Mouse (Mus musculus) activated CD4-positive, CD25-positive, alpha-beta regulatory T cell, adult 4 months (primary cell): ENCODE measurements around the gene C1rl. TPM values are rescaled to one million over a fixed set of nuclear protein-coding genes. Genes with fewer than 3 reads are reported as not detected.
"Not testable (repeated sequence)": the region's sequence is repeated elsewhere in the genome, so short reads cannot be mapped to it uniquely, and the experiment has no call there.

Experiments
- ATAC-seq: one replicate; pipeline ENCODE4 v1.8.0; 2017
- polyA plus RNA-seq, 2 experiments: library from polyadenylated mRNA; unstranded; fragments of 100-300 nt; shearing (Covaris generic); gene quantifications; one replicate each; pipeline ENCODE4 v1.2.1; 2017

Gene C1rl
- polyA plus RNA-seq, 2 experiments from 2014 or later, result not detected

GRCm38 (mm10) chr6:124508292-124508691, 15.4 kb downstream of the C1rl start:
- no peak for ATAC-seq

DNA sequence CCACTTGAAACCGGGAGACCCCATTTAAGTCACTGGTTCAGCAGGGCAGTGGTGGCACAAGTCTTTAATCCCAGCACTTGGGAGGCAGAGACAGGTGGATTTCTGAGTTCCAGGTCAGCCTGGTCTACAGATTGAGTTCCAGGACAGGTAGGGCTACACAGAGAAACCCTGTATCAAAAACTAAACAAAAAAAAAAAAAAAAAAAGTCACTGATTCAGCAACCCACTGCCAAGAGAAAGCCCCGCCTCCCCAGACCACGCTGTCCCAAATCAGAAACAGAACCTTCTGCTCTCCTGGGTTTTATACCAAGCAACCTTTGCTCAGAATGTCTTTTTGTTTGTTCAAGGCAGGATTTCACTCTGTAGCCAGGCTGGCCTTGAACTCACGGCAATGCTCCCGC, 16.3 kb downstream of the C1rl start:
- not testable (repeated sequence) for ATAC-seq

DNA sequence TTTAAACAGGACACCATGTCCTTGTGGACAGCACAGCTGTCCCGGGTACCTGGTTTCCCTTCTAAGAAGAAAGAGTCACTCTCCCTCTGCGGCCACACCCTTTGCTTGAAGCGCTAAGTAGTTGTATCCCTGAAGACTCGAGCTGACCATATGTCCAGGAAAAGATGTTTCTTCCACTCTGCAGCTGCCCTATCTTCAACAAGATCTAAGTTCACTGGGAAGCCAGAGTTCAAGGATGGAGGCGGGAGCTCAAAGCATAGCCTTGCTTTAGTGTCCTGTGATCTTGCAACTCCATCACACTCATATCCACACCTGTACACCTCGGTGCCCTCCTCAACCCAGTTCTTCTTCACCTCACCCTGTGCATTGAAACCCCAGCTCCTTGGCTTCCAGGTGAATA, 19.0 kb downstream of the C1rl start:
- no peak for ATAC-seq

DNA sequence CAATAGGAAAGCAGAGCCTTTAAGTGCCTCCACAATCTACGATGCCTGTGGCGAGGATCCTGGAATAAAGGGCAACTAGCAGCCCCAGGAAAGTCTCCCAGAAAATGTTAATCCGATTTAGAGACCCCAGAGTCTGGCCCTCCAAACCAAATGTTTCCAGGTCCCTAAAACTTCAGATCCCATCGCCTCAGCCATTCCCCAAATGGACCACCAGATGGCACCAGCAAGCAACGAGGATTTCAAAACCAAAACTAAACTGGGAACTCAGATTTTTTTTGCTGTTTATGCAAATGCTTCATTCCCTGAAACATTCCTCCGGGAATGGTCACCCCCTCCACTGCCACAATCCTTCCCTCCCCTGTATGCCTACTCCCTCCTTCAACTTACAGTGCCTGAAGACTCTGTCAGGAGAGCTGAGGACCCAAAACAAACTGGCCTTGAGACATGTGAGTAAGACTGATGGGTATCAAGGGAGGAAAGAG, 19.5 kb downstream of the C1rl start, which contains the start of gene C1ra:
C1ra (plus strand) TSS at position 51 of the 482 bp plus-strand sequence.
- ATAC-seq, result no peak

DNA sequence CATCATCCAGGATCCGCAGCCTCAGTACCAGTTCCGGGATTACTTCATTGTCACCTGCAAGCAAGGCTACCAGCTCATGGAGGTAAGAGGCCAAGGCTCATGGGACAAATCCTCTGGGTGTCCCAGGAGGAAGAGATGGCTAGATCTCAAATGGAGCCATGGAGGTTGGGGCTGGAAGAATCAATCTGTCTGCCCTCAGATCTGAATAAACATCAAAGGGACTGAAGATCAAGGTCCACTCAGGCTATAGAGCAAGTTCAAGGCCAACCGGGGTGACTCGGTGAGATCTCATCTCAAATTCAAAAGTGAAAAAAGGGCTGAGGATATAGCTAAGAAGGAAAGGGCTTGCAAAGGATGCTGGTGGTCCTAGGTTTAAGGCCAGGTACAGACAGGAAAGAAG, 24.8 kb downstream of the C1rl start:
- ATAC-seq, result not testable (repeated sequence)

DNA sequence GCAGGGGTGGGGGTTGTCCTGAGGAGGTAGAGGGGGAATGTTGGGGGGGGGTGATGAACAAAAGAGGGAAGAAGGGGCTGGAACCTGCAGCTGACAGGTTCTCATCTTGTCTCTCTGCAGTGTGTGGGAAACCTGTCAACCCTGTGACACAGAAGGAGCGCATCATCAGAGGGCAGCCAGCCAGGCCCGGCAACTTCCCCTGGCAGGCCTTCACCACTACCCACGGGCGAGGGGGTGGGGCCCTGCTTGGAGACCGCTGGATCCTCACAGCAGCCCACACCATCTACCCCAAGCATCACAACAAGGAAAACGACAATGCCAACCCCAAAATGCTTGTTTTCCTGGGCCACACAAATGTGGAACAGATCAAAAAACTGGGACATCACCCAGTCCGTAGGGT, 29.2 kb downstream of the C1rl start:
- ATAC-seq, result not testable (repeated sequence)

GRCm38 (mm10) chr6:124527881-124528280, 35.0 kb downstream of the C1rl start:
- no peak for ATAC-seq

GRCm38 (mm10) chr6:124531077-124531476, 38.2 kb downstream of the C1rl start:
- no peak for ATAC-seq

GRCm38 (mm10) chr6:124536125-124536829, 43.4 kb downstream of the C1rl start:
- not testable (repeated sequence) for ATAC-seq

DNA sequence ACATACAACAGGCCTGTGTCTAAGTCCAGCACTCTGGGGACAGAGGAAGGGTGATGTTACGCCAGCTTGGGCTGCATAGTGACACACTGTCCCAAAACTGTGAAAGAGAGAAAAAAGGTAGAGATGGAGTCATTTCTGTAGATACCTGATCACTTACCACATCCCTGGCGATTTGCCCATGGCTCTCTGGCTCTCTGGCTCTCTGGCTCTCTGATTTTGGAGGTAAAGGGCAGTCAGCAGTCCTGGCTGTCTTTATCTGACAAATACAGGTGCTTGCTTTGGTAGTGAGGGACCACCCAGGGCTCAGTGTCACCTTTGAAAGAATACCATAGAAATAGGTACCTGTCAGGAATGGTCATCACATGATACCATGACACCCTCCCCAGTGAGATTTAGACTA, 48.3 kb downstream of the C1rl start:
- ATAC-seq, result not testable (repeated sequence)

DNA sequence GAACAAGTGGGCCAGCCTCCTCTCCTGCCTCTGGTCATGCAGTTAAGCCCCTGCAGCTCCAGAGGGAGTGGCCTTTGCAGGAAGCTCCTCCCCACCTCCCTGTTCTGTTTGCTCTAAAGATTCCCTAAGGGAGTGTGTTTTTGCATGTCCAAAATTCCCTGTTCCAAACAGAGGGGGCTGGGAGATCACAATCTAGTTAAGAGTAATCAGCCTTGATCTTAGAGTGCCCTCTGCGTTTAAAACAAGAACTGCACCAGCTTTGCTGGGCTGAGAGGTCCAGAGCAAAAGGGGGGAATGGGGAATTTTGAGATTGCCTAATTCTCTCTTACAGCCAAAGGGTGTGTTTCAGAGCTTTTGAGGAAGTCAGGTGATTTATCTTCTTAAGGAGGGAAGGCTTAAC, 49.4 kb downstream of the C1rl start, which contains the start of gene C1s1:
C1s1 (minus strand) TSS at position 76 of the 400 bp plus-strand sequence.
- not testable (repeated sequence) for ATAC-seq

GRCm38 (mm10) chr6:124544466-124544865, 51.6 kb downstream of the C1rl start:
- ATAC-seq, result no peak

DNA sequence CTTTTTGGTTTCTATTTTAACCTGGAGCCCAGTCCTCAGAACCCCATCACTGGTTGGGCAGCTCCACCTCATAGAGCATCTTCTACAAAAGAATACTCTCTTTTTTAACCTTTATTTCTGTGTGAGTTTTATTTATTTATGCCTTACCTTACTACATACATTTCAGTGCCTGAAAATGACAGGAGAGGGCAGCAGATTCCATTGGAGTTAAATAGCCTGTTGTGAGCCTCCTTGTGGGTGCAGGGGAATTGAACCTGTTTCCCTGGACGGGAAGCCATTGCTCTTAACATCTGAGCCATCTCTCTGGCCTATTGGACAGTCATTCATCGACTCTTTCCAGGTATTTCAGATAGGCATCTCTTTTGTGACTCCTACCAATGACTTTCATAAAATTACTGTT, 52.5 kb downstream of the C1rl start:
- no peak for ATAC-seq

DNA sequence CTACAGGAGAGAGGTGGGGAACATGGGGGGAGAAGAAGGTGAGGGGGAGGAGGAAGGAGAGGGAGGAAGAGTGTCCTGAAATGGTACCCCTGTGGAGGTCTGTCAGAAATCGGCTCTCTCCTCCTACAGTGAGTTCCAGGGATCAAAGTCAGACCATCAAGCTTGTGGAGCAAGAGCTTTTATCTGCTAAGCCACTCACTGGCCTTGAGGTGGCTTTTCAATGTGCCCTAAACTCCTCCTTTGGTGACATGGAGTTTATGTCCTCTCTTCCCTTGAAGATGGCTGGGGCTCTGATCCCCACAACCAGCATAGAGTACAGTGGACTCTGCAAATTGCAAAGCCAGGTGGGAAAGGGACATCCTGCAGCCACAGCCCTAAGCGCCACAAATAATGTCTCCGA, 55.1 kb downstream of the C1rl start:
- not testable (repeated sequence) for ATAC-seq

GRCm38 (mm10) chr6:124549023-124549550, 56.2 kb downstream of the C1rl start:
- no peak for ATAC-seq

DNA sequence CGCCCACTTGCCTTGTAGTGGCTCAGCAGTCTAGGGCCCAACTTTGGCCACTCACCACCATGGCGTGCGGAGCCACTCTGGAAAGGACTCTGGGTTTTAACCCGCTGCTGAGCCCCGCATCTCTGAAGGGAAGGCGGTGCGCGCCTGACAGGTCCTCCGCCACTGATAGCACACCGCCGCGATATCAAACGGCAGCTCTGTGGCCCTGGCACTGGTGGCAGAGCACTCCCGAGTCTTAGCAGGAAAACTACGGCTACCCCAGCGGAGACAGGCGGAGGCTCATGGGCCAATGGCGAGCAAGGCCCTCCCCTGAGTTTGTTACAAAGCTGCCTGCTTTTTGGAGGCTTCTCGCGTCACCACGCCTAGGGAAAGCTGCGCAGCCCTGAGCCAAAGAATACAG, 59.9 kb downstream of the C1rl start:
- no peak for ATAC-seq

DNA sequence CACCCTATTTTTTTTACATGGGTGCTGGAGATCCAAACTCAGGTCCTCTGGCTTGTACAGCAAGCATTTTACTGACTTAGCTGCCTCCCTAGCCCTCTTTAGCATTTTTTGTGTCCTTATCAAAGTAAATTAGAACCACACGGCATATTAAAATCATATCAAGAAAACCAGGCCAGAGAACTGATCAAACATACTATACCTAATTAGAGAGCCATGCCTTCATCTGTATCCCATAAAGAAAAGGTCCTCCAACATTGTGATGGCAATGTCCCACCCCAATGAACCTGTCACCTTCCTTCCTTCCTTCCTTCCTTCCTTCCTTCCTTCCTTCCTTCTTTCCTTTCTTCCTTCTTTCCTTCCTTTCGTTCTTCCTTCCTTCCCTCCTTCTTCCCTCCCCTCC, 63.0 kb downstream of the C1rl start:
- not testable (repeated sequence) for ATAC-seq

Other genes starting within 250 kb of the C1rl start
- not detected for gene Cd163, start 188.5 kb upstream of the C1rl start, polyA plus RNA-seq
- gene Pex5, start 78.0 kb upstream of the C1rl start, polyA plus RNA-seq, result 10 to 100 TPM in 1 of 2 experiments, 1 to 10 TPM in 1; 6.9 to 11.6 TPM
- gene Clstn3, start 28.3 kb upstream of the C1rl start, polyA plus RNA-seq, result not detected
- under 1 TPM in 1 of 2 experiments, not detected in 1; 0.57 TPM for gene C1ra, start 19.3 kb downstream of the C1rl start, polyA plus RNA-seq
- not detected for gene C1s1, start 49.2 kb downstream of the C1rl start, polyA plus RNA-seq
- not detected for gene C1rb, start 77.2 kb downstream of the C1rl start, polyA plus RNA-seq
- gene C1s2, start 143.0 kb downstream of the C1rl start, polyA plus RNA-seq, result not detected
- gene Lpcat3, start 169.9 kb downstream of the C1rl start, polyA plus RNA-seq, result 10 to 100 TPM; 24.3 to 25.9 TPM
- 100 to 1,000 TPM; 401 to 440 TPM for gene Emg1, start 219.1 kb downstream of the C1rl start, polyA plus RNA-seq
- 10 to 100 TPM; 72.2 to 87.3 TPM for gene Phb2, start 219.2 kb downstream of the C1rl start, polyA plus RNA-seq
- 100 to 1,000 TPM; 138 to 144 TPM for gene Ptpn6, start 245.6 kb downstream of the C1rl start, polyA plus RNA-seq
- gene Grcc10, start 248.3 kb downstream of the C1rl start, polyA plus RNA-seq, result 100 to 1,000 TPM; 529 to 630 TPM